Mouse (Mus musculus) ES-CJ7 (cell line): Measurements from ENCODE around the gene Sugct.

Source experiments
- DNase-seq: peaks from one replicate; pipeline ENCODE4 v3.0.0; 2011; ENCODE audit warnings: low read depth, low spot score

Gene Sugct

DNA sequence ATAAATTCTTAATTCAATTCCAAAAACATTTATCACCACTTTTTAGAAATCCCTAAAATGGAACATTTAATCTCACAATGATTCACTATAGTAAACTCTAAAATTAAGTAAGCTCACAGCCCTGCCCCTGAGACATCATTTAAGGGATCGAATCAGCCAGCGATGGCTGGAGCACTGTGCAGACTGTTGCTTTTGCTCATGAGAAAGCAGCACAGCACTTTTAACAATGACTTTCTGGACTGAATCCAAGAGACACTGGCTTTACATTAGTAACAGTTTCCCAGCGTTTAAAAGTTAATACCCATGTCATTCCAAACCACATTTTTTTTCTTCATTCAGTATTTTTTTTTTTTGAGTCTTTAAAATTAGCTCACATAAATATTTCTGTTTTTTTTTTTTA is 398.9 kb downstream of the Sugct start:
- no peak for DNase-seq

GRCm38 (mm10) chr13:17291057-17291456 is 404.3 kb downstream of the Sugct start:
- DNase-seq = no peak

GRCm38 (mm10) chr13:17288377-17288776 is 407.0 kb downstream of the Sugct start:
- no peak for DNase-seq

GRCm38 (mm10) chr13:17245936-17246335 is 449.4 kb downstream of the Sugct start:
- no peak for DNase-seq

DNA sequence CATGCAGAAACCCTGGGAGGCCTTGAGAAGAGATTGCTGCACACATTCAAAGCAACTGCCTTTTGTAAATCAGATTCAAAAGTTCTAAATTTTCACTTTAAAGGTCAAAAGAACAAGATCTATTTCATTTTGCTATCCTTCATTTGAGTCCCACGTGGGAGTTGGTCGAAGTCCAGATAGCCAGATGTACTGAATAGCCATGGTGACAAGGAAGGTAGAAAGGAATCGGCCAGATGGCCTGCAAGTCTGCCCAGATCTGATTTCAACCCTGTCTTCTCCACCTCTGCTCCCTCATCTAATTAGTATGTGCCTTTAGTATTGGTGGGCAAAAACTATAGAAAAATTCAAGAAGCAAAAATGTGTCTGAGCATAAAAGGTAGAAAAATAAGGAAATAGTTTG is 478.8 kb downstream of the Sugct start:
- DNase-seq = no peak

DNA sequence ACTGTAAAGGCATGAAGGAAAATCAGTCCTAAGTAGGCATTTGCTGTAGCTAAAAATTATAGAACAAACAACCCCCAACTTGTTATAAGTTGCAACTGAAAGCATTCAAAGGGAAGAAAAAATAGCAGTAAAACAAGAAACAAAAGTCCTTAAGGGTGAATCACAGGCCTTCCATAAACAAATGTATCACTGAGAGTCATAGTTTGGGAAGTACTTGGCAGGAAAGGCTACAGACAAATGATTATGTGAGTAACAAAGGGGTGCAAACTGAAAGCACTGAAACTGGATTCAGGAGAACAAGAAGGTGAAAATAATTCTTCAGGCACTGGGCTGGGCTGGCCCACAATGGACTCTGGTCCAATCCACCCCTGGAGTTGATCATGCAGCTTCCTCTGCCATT is 482.7 kb downstream of the Sugct start:
- no peak for DNase-seq

DNA sequence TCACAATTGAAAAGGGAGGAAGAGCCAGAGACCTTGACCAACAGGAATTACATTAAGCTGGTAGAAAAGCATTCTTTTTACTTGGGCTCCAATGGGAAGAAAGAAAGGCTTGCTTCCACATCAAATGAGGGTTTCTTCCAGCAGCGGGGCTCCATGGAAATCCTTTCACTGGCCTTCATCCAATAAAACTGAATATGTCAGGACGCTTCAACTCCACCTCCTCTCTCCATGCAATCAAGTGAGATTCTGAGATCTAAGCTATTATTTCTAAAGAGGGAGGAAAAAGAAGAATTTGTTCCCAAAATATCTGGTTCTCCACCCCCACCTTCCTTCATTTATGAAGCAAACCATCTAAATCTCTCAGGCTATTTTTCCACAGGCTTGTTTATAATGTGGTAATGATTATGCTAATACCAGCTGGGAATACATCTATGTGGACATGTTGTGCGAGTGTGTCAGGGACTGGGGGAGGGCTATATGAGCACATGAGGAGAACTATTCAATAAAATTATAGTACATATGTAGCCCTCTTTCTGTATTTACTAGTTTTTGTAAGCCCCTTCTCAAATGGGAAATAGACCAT is 505.1 kb downstream of the Sugct start:
- no peak for DNase-seq

DNA sequence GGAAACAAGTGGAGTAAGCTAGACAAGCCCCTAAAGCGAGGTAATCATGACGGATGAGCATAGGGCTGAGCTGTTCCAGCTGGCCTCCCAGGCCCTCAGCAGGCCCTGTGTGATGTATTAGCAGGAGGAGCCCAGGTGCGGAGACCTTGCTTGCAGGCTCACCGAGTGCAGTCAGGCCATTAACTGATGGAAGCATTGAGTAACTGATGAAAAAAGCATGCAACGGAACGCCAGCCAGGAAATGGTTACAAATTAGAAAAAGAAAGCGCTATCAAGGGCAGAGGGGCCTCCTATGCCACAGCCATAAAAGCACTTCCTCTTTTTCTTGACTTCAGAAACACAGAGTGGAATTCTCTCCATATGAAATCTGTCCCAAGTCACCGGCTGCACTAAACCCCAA is 510.1 kb downstream of the Sugct start:
- peak; percentile 3 for DNase-seq

DNA sequence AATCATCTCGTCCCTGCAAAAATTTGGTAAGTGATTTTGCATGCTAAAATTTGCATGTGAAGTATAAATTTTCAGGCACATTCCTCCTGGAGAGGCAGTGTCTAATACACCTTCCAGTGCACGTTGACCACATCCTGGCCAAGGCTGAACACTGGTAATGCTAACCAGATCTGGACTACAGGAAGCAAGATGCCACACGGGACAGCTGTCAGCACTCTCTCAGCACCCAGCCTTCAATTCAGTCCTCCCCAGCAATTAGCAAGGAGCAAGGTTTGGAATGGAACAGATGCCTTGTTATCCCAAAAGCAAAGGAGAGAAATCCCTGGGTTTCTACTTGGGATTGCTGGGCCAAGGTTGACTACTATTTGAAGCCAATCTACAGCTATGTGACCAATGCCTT is 529.4 kb downstream of the Sugct start:
- no peak for DNase-seq

- DNase-seq = no peak
Measured at GRCm38 (mm10) chr13:17164721-17165120, 530.6 kb downstream of the Sugct start.

- no peak for DNase-seq
Measured at GRCm38 (mm10) chr13:17146441-17146992, 548.8 kb downstream of the Sugct start.

- DNase-seq = no peak
Measured at GRCm38 (mm10) chr13:17116073-17116472, 579.3 kb downstream of the Sugct start.

DNA sequence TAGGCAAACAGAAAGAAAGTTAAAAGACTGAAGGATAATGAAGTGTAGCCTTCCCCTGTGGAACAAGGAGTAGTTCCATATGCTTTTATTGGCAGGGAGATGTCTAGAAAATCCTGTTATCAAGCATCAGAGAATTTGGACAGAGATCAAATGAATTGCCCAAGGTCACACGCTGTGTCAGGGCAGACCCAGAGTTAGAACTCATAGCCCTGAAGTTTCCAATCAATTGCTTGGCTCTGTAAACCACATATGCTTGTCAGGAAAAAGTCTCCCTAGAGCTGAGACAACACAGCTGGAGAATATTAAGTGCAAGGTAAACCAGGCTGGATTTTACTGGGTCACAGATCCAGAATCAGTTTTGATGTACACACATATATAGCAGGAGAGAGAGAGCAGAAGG is 593.0 kb downstream of the Sugct start:
- DNase-seq = no peak

- DNase-seq = no peak
Measured at GRCm38 (mm10) chr13:17086547-17086946, 608.8 kb downstream of the Sugct start.

- no peak for DNase-seq
Measured at GRCm38 (mm10) chr13:17086146-17086545, 609.2 kb downstream of the Sugct start.

DNA sequence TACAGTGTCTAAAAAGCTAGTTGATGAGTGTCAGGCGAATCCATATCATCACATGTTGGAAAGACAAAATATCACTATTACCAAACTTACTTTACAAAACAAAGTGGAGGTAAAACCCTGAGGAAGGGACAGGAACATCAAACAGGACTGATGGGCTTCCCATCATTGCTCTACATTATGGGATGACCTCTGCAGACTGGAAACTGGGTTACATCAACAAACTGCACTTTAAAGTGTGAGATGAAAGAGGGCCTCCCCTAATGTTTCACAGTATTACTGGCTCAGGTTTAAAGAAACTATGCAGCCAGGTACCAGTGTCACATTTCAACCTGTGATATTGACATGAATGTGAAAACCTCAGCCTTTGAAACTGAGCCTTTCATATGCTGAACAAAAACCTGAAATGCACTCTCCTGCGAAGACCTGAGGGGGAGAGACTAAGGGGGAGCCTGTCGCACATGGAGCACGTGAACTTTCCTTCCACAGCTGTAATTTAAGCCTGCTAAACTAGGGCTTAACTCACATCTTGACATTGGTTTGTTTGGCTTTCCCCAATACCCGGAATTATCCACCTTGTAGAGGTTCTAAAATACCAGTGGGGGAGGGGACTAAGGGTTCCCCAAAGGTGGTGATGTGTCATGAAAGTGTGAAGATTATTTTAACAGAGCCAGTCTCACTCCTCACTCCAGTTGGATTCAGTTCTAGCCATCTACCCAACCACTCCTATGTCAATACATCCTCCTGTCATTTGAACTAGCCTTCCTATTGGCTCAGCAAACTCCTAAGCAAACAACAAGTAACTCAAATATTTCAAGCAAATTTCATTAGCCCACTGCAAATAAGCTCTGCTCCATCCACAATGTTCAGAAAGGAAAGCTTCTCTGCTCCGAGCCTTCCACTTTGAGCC is 610.2 kb downstream of the Sugct start:
- DNase-seq = no peak

DNA sequence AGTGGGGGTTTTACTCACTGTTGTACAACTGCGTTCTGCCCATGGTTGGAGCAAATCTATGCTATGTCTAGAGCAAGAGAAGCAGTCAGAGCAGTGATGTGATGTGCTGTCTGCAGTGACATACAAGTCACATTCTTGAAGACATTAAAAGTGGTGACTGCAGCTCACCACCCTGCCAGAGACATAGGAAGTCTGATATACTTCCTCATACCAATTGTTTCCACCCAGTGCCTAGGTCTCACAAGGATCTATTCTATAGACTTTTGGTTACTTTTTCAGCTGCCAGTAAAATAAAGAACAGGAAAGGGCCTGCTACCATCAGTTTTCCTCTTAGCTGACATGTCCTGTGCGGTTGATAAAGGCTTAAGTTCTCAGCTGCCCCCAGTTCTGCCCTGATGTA is 613.7 kb downstream of the Sugct start:
- DNase-seq = no peak

DNA sequence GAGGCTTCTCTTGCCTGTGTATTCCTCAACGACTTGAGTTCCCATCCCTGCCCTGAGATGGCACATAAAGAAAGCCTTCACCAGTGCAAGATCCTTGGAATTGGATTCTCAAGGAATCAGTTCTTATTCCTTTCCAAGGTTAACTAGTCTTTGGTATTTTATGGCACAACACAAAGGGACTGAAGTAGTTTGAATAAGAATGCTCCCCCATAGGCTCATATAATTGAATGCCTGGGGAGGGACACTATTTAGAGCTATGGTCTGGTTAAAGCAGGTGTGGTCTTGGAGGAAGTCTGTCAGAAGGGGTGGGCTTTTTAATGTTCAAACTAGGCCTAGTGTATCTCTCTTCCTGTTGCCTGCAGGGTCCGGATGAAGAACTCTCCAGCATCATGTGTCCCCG is 629.8 kb downstream of the Sugct start:
- DNase-seq = peak; percentile 62

DNA sequence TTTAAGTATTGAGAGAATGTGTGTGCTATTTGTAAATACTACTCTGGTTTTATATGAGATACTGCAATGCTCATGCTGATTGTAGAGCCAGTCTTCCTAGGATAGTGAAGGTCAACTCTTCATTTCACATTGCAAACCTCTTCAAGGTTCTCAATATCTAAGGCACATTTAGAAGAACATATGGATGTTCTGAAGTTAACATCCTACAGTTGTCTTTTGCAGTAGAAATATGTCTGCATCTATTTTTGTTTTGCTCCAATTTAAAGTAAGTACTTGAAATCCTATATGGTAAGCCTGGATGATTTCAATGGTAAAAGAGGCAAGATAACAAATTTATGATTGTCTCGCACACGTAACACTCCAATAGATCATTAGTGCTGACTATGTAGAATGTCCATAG is 638.7 kb downstream of the Sugct start:
- DNase-seq = no peak

DNA sequence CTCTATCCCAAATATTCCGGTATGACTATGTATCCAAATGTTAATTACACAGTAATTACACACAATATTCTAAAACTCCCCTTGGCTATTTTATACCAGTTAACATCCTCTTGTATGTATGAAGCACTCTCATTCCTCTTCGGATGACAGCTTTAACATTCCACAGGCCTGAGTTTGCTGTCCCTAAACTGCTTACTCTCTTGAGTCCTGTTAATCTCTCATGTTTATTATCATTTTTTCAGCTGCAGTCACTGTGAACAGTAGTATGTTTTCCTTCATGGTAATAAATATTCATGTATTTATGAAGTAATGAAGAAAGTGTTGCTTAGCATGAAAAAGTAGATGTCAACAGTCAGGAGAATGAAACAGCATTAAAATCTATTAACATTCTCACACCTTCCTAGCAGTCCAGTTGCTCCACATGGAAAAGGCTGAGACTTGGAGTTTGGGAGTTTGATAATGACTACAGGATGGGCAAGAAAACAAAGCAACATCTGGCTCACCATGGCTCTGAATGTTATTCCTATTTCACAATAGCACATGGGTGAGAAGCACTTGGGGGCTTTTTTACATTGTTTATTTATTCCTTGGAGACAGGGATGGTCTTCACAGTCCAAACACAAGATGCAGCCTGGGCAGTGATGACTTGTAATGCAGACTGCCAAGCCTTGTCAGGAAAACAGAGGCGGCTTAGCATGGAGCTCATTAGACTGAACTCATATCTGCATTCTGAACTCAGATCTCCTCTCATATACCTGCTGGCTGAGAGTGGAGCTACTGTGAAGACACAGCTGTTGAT is 651.7 kb downstream of the Sugct start:
- no peak for DNase-seq

GRCm38 (mm10) chr13:17042332-17042731 is 653.0 kb downstream of the Sugct start:
- no peak for DNase-seq

- peak; percentile 4 for DNase-seq
Measured at GRCm38 (mm10) chr13:17039727-17040126, 655.6 kb downstream of the Sugct start.
